Mouse (Mus musculus) liver, embryonic 13.5 days (tissue): ENCODE measurements around the gene Spast. TPM values are rescaled to one million over a fixed set of nuclear protein-coding genes. Genes with fewer than 3 reads are reported as not detected.
A peak's percentile ranks its signal among the peaks of the same experiment; 100 is the strongest.

ENCODE experiments used
- ATAC-seq: fragments of 200-750 bp; cut with Nextera tagmentation; 2 replicates; pipeline ENCODE4 v1.8.0; 2017; ENCODE audit warnings: low read depth, mild to moderate bottlenecking, moderate number of reproducible peaks, moderate library complexity
- DNase-seq: peaks from one replicate; pipeline ENCODE4 v3.0.0; 2022
- H3K27ac ChIP-seq: fragments of 300-500 bp; sonication (generic); 2 replicates; pipeline ENCODE4 v1.5.1; 2015; ENCODE audit warnings: moderate library complexity, mild to moderate bottlenecking, inconsistent platforms
- H3K27me3 ChIP-seq: fragments of 300-500 bp; sonication (generic); 2 replicates; pipeline ENCODE4 v1.6.1; 2015; ENCODE audit warnings: mild to moderate bottlenecking, inconsistent platforms
- H3K36me3 ChIP-seq: fragments of 300-500 bp; sonication (generic); 2 replicates; pipeline ENCODE4 v1.6.1; 2015; ENCODE audit warnings: mild to moderate bottlenecking, inconsistent platforms
- H3K4me1 ChIP-seq: fragments of 300-500 bp; sonication (generic); replicated peaks from 2 replicates; pipeline ENCODE4 v1.6.1; 2015; ENCODE audit warnings: inconsistent platforms
- H3K4me2 ChIP-seq: fragments of 300-500 bp; sonication (generic); 2 replicates; pipeline ENCODE4 v1.6.1; 2015; ENCODE audit warnings: inconsistent platforms, mild to moderate bottlenecking, moderate library complexity
- H3K4me3 ChIP-seq: fragments of 300-500 bp; sonication (generic); replicated peaks from 2 replicates; pipeline ENCODE4 v1.5.1; 2015; ENCODE audit warnings: mild to moderate bottlenecking, inconsistent platforms
- H3K9ac ChIP-seq: fragments of 300-500 bp; sonication (generic); 2 replicates; pipeline ENCODE4 v1.6.1; 2015; ENCODE audit warnings: mild to moderate bottlenecking, inconsistent platforms
- H3K9me3 ChIP-seq: fragments of 300-500 bp; sonication (generic); replicated peaks from 2 replicates; pipeline ENCODE4 v1.6.1; 2016; ENCODE audit warnings: inconsistent platforms
- WGBS: fragments of 180-500 bp; shearing (Covaris S2); methylation state at CpG from one replicate; pipeline ENCODE4 v1.1.7; 2015; ENCODE audit not compliant: insufficient replicate concordance; 5-methylcytosine and 5-hydroxymethylcytosine counted together
- polyA plus RNA-seq: library from polyadenylated mRNA; unstranded; fragments of >200 nt; fragmentation: Nextera tagmentation; extraction: Ambion mirVana; gene quantifications from 2 replicates; pipeline ENCODE4 v1.2.1, GENCODE M21; 2015

Spast gene
- polyA plus RNA-seq, 1 experiment from 2014 or later = 6.2 TPM

GRCm38 (mm10) chr17:74397173-74397572 is 58.4 kb downstream of the Spast start:
- ATAC-seq = no peak
- 59% methylated on average over 2 of the region's 2 CpGs for WGBS
- no peak for DNase-seq

GRCm38 (mm10) chr17:74402486-74403222 is 63.9 kb downstream of the Spast start:
- Histone ChIP-seq H3K9ac (no peak overlapping the region), H3K27me3 (no peaks in the 10 kb centered on the region), H3K4me3 (no peak overlapping the region), H3K4me1 (no peaks in the 10 kb centered on the region), H3K4me2 (no peak overlapping the region), H3K27ac (no peak overlapping the region), H3K9me3 (no peaks in the 10 kb centered on the region), H3K36me3 (peaks cover 49% of the 10 kb centered on the region)
- 82% methylated on average over 12 of the region's 12 CpGs for WGBS
- ATAC-seq = no peak
- no peak for DNase-seq

More at GRCm38 (mm10) chr17:74397173-74397572, 58.4 kb downstream of the Spast start:
- Histone ChIP-seq H3K9me3 (no peaks in the 10 kb centered on the region), H3K27me3 (no peaks in the 10 kb centered on the region), H3K9ac (0 out of 2 replicates have a peak overlapping the region, but pooled peaks have one; percentile 88), H3K4me2 (peak overlapping the region; percentile 83; the same call in 1 of the 2 replicates), H3K4me1 (peaks cover 18% of the 10 kb centered on the region), H3K4me3 (peak overlapping the region; percentile 83), H3K27ac (0 out of 2 replicates have a peak overlapping the region, but pooled peaks have one; percentile 15), H3K36me3 (peaks cover 4% of the 10 kb centered on the region)

- 84% methylated on average over 8 of the region's 8 CpGs for WGBS
- no peaks in the 10 kb centered on the region for H3K4me1 ChIP-seq
- no peaks in the 10 kb centered on the region for H3K9me3 ChIP-seq
- no peak overlapping the region for H3K27ac ChIP-seq
- no peak overlapping the region for H3K4me3 ChIP-seq
- H3K4me2 ChIP-seq = no peak overlapping the region
- no peaks in the 10 kb centered on the region for H3K27me3 ChIP-seq
- DNase-seq (no peak), ATAC-seq (no peak)
- H3K9ac ChIP-seq = no peak overlapping the region
- H3K36me3 ChIP-seq = peaks cover 70% of the 10 kb centered on the region
Measured at GRCm38 (mm10) chr17:74406487-74406886, 67.7 kb downstream of the Spast start.

GRCm38 (mm10) chr17:74409722-74410121 is 70.9 kb downstream of the Spast start:
- no peak for ATAC-seq
- WGBS = 59% methylated on average over 4 of the region's 4 CpGs
- no peaks in the 10 kb centered on the region for H3K27me3 ChIP-seq
- no peak overlapping the region for H3K9ac ChIP-seq
- no peak overlapping the region for H3K27ac ChIP-seq
- no peaks in the 10 kb centered on the region for H3K4me1 ChIP-seq
- H3K4me3 ChIP-seq = no peak overlapping the region
- H3K36me3 ChIP-seq = peaks cover 69% of the 10 kb centered on the region
- H3K4me2 ChIP-seq = no peak overlapping the region
- H3K9me3 ChIP-seq = no peaks in the 10 kb centered on the region
- no peak for DNase-seq

GRCm38 (mm10) chr17:74413324-74413723 is 74.5 kb downstream of the Spast start:
- no peak for ATAC-seq

GRCm38 (mm10) chr17:74414671-74415070 is 75.9 kb downstream of the Spast start:
- Histone ChIP-seq H3K36me3 (peaks cover 78% of the 10 kb centered on the region), H3K4me3 (no peak overlapping the region), H3K4me1 (no peaks in the 10 kb centered on the region), H3K4me2 (no peak overlapping the region), H3K27me3 (no peaks in the 10 kb centered on the region), H3K9me3 (no peaks in the 10 kb centered on the region), H3K9ac (no peak overlapping the region), H3K27ac (no peak overlapping the region)
- DNase-seq (no peak), ATAC-seq (no peak)
- 21% methylated on average over 1 of the region's 1 CpGs for WGBS

More at GRCm38 (mm10) chr17:74413324-74413723, 74.5 kb downstream of the Spast start:
- H3K36me3 ChIP-seq = peaks cover 76% of the 10 kb centered on the region
- H3K27me3 ChIP-seq = no peaks in the 10 kb centered on the region
- H3K4me3 ChIP-seq = no peak overlapping the region
- no peaks in the 10 kb centered on the region for H3K4me1 ChIP-seq
- 79% methylated on average over 8 of the region's 8 CpGs for WGBS
- no peaks in the 10 kb centered on the region for H3K9me3 ChIP-seq
- no peak for DNase-seq
- no peak overlapping the region for H3K27ac ChIP-seq
- H3K4me2 ChIP-seq = no peak overlapping the region
- no peak overlapping the region for H3K9ac ChIP-seq

GRCm38 (mm10) chr17:74416841-74417360 is 78.1 kb downstream of the Spast start:
- Histone ChIP-seq H3K9me3 (no peaks in the 10 kb centered on the region), H3K4me2 (no peak overlapping the region), H3K27ac (no peak overlapping the region), H3K4me3 (no peak overlapping the region), H3K36me3 (peaks cover 75% of the 10 kb centered on the region), H3K9ac (no peak overlapping the region), H3K4me1 (no peaks in the 10 kb centered on the region), H3K27me3 (no peaks in the 10 kb centered on the region)
- DNase-seq = no peak
- ATAC-seq = no peak
- 87% methylated on average over 8 of the region's 8 CpGs for WGBS

- Histone ChIP-seq H3K9me3 (no peaks in the 10 kb centered on the region), H3K36me3 (peaks cover 68% of the 10 kb centered on the region), H3K4me1 (no peaks in the 10 kb centered on the region), H3K27ac (no peak overlapping the region), H3K4me2 (no peak overlapping the region), H3K27me3 (no peaks in the 10 kb centered on the region), H3K9ac (no peak overlapping the region), H3K4me3 (no peak overlapping the region)
- no peak for DNase-seq
- ATAC-seq = no peak
- WGBS = 70% methylated on average over 4 of the region's 4 CpGs
Measured at GRCm38 (mm10) chr17:74418171-74418570, 79.4 kb downstream of the Spast start.

GRCm38 (mm10) chr17:74420656-74421055 is 81.9 kb downstream of the Spast start:
- WGBS = 87% methylated on average over 2 of the region's 2 CpGs

GRCm38 (mm10) chr17:74424401-74425005 is 85.7 kb downstream of the Spast start:
- H3K27me3 ChIP-seq = no peaks in the 10 kb centered on the region
- peaks cover 51% of the 10 kb centered on the region for H3K36me3 ChIP-seq
- no peak overlapping the region for H3K27ac ChIP-seq
- 93% methylated on average over 12 of the region's 12 CpGs for WGBS
- DNase-seq = no peak
- H3K9me3 ChIP-seq = no peaks in the 10 kb centered on the region
- no peak overlapping the region for H3K4me2 ChIP-seq
- no peak overlapping the region for H3K9ac ChIP-seq
- ATAC-seq = no peak
- H3K4me1 ChIP-seq = no peaks in the 10 kb centered on the region
- H3K4me3 ChIP-seq = no peak overlapping the region

More at GRCm38 (mm10) chr17:74420656-74421055, 81.9 kb downstream of the Spast start:
- DNase-seq (no peak), ATAC-seq (no peak)
- no peaks in the 10 kb centered on the region for H3K4me1 ChIP-seq
- no peaks in the 10 kb centered on the region for H3K9me3 ChIP-seq
- H3K27me3 ChIP-seq = no peaks in the 10 kb centered on the region
- no peak overlapping the region for H3K4me2 ChIP-seq
- H3K9ac ChIP-seq = no peak overlapping the region
- peaks cover 59% of the 10 kb centered on the region for H3K36me3 ChIP-seq
- H3K27ac ChIP-seq = no peak overlapping the region
- H3K4me3 ChIP-seq = no peak overlapping the region

- no peak for ATAC-seq
- Histone ChIP-seq H3K9me3 (no peaks in the 10 kb centered on the region), H3K27ac (no peak overlapping the region)
Measured at GRCm38 (mm10) chr17:74430074-74430473, 91.3 kb downstream of the Spast start.

More at GRCm38 (mm10) chr17:74430074-74430473, 91.3 kb downstream of the Spast start:
- Histone ChIP-seq H3K36me3 (peaks cover 19% of the 10 kb centered on the region), H3K9ac (no peak overlapping the region), H3K4me3 (no peak overlapping the region), H3K27me3 (no peaks in the 10 kb centered on the region), H3K4me2 (no peak overlapping the region), H3K4me1 (no peaks in the 10 kb centered on the region)
- DNase-seq = no peak
- 73% methylated on average over 8 of the region's 8 CpGs for WGBS
